Mouse (Mus musculus) left cerebral cortex, adult 2 months (tissue): ENCODE data around the gene Frmd5. TPM values are rescaled to one million over a fixed set of nuclear protein-coding genes. Genes with fewer than 3 reads are reported as not detected.

Experiments
- DNase-seq, 2 experiments: peaks; one replicate each; pipeline ENCODE4 v3.0.0; 2021 to 2022; ENCODE audit warnings: low spot score in 2 of 2, mixed read lengths in 1 of 2; ENCODE audit errors: extremely low spot score in 1 of 2
- H3K27ac ChIP-seq: fragments of 200-600 bp; 2 replicates; pipeline ENCODE4 v1.8.1; 2022
- H3K4me3 ChIP-seq: fragments of 200-600 bp; 2 replicates; pipeline ENCODE4 v1.8.1; 2022
- CTCF ChIP-seq: fragments of 200-600 bp; IDR thresholded peaks from 2 replicates; pipeline ENCODE4 v1.8.1; 2022; ENCODE audit warnings: antibody characterized with exemption, mild to moderate bottlenecking, moderate library complexity
- intact Hi-C: fragments of 180-260 bp; cut with DNase I; formaldehyde crosslinking; loops from one replicate; pipeline ENCODE4 v1.15.1; 2025
- total RNA-seq, 2 experiments: library from RNA; stranded (reverse); gene quantifications; 2 replicates each; pipeline ENCODE4 v1.2.3; 2021

Gene Frmd5
- total RNA-seq, 2 experiments from 2014 or later: 53.8 to 56.3 TPM

DNA sequence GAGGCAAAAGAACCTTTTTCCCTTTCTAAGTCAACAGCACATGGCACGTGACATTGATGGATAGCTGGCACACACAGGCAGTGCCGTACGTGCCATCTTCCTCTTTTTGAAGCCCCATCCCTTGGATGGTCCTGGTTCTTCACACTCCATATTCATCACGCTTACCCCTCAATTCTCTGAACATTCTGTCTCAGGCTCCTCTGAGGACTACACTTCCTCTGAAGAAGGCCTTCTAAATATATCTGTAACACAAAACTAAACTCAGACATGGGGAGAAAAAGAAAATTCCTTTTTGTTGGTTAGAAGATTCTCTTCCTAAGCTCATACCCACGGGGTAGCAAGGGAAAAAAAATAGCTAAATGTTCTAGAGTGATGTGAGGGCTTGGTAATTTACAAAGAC is 131.0 kb downstream of the Frmd5 start:
- intact Hi-C loops: loop anchor here (5.0 kb wide), 2 partner anchors 54 to 126 kb away; no protein-coding TSS in a partner anchor
- DNase-seq: no peak
- Histone ChIP-seq H3K27ac (peak overlapping the region; percentile 45), H3K4me3 (no peak overlapping the region)
- no peak for TF ChIP-seq CTCF

GRCm38 (mm10) chr2:121675136-121675535 is 131.8 kb downstream of the Frmd5 start:
- TF ChIP-seq CTCF: no peak
- Histone ChIP-seq H3K27ac (no peak overlapping the region), H3K4me3 (no peak overlapping the region)
- intact Hi-C loops: loop anchor here (5.0 kb wide), 2 partner anchors 53 to 127 kb away; no protein-coding TSS in a partner anchor
- DNase-seq: no peak

DNA sequence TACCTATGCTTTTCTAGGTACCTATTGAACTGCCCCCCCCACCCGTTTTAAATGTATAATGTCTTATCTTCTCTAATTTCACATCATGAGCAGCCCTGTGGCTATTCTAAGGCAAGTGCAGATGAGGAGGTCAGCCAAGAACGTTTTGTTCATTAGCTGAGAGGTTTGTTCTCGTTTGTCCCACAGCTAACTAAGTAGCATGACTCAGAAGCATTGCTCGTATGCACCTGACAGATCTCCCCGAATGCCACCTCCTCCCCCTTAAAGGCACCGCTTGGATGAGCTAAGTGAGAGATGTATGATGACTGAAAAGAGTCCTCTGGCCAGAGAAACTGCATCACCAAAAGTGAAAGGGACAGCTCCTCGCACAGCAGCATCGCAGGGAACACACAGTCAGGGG is 132.7 kb downstream of the Frmd5 start:
- Histone ChIP-seq H3K27ac (no peak overlapping the region), H3K4me3 (no peak overlapping the region)
- no peak for TF ChIP-seq CTCF
- intact Hi-C loops: no loop called here
- DNase-seq: no peak

- H3K4me3 ChIP-seq: no peak overlapping the region
- intact Hi-C loops: no loop called here
- DNase-seq: no peak
- no peak for TF ChIP-seq CTCF
- H3K27ac ChIP-seq: no peak overlapping the region
Observed at GRCm38 (mm10) chr2:121669846-121670245, 137.0 kb downstream of the Frmd5 start.

DNA sequence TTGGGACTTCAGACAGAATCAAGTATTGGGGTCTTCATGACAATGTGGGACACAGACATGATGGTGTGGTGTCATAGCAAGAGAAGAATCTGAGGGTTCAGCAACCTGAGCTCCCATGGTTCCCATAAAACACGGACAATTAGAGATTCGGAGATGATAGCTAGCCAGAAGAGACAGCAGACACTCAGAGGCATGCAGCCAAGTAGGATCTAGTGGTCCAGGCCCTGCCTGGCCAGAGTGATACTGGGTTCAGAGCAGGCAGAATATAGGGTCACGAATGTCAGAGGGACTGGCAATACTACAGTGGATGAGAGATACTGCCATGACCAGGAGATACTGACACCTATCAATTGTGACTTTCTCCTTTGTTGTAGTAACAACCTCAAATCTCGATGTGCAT is 138.6 kb downstream of the Frmd5 start:
- no peak overlapping the region for H3K27ac ChIP-seq
- no peak for TF ChIP-seq CTCF
- DNase-seq: no peak
- no peak overlapping the region for H3K4me3 ChIP-seq
- intact Hi-C loops: no loop called here

DNA sequence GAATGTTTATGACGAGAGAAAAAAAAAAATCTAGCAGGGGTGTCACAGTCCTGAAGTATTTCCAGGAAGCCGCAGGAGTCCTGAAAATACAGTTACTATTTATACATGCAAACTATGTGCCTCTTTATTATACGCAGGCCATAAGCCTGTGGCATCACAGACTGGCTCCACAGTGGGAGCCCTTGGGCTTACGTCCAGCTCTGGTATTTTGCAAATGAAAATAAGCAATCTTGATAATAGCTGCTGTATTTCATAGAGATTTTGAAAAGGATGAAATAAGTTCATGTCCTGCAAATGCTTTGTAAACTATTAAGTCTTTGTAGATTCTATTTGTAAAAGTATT is 145.8 kb downstream of the Frmd5 start:
- intact Hi-C loops: no loop called here
- no peak for DNase-seq
- Histone ChIP-seq H3K27ac (no peak overlapping the region), H3K4me3 (no peak overlapping the region)
- TF ChIP-seq CTCF: no peak

DNA sequence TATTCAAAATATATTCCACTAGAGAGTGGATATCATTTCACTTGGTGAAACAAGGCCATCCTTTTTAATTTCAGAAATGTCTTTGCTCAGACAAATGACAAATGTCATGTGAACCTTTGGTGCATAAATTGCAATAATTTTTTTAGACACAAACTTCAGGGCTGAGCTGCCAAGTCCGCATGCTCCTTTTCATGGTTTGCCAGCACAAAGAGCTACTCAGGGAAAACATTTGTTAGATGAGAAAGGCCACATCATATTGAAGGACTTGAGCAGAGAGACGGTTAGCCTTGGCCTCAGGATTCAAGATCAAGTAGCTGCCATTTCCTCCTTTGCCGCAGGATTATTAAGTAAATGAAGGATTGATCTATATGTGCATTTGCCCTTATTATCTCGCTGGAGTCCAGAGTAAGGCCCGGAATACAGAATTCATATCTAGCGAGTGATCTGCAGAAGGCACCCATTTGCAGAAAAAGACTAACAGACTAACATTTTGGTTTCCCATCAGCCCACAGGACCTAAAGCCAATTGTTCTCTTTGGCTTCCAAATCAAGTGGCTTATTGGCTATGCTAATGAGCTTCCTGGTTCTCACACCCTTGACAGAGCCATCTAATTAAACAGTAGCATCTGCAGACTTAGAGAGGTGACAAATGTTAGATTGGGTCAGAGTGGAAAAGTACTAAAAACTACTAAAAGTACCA is 146.3 kb downstream of the Frmd5 start:
- Histone ChIP-seq H3K27ac (peak overlapping the region; percentile 36), H3K4me3 (no peak overlapping the region)
- intact Hi-C loops: no loop called here
- no peak for TF ChIP-seq CTCF
- no peak for DNase-seq

DNA sequence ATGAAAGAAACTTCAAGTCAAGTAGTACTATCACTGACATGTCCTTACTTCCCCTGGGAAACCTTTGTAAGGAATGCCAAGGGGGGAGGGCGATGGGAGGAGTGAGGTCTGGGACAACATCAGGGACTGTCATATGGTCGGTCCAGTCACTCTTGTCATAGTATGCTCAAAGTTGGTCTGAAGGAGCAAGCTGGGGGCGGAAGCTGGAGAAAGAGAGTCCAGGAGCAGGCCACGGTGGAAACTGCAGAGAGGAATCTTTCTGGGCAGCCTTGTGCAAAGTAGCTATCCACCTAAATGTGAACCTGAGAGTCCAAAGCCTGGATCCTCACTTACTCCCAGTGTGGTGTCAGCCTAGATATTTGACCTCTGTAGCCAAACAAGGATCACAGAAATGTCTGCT is 147.5 kb downstream of the Frmd5 start:
- Histone ChIP-seq H3K27ac (no peak overlapping the region), H3K4me3 (no peak overlapping the region)
- DNase-seq: no peak
- no peak for TF ChIP-seq CTCF
- intact Hi-C loops: no loop called here

- TF ChIP-seq CTCF: no peak
- Histone ChIP-seq H3K4me3 (no peak overlapping the region), H3K27ac (no peak overlapping the region)
- DNase-seq: no peak
- intact Hi-C loops: no loop called here
Observed at GRCm38 (mm10) chr2:121658123-121658767, 148.6 kb downstream of the Frmd5 start.

DNA sequence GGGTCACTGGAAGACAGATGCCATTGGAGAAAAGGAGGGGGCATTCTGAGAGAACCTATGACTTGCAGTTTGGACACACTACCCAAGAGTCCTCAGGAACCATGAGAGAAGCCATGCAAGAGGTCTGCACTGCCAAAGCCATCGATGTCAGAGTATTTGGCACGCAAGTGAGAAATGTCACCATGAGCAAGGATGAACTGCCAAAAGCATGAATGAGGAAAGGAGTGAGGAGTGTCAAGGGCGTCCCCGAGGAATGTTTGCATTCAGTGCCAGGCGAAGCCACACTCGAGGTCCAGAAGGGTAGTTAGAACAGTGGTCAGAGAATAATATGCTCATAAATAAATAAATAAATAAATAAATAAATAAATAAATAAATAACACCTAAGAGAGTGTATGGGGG is 150.9 kb downstream of the Frmd5 start:
- intact Hi-C loops: no loop called here
- Histone ChIP-seq H3K4me3 (no peak overlapping the region), H3K27ac (no peak overlapping the region; the same call in 1 of the 2 replicates)
- DNase-seq: no peak
- TF ChIP-seq CTCF: no peak

- Histone ChIP-seq H3K27ac (peak overlapping the region; percentile 61), H3K4me3 (no peak overlapping the region)
- intact Hi-C loops: no loop called here
- DNase-seq: peak in 1 of 2 experiments; percentile 26
- TF ChIP-seq CTCF: no peak
Observed at GRCm38 (mm10) chr2:121655106-121655505, 151.8 kb downstream of the Frmd5 start.

- no peak for DNase-seq
- Histone ChIP-seq H3K4me3 (no peak overlapping the region), H3K27ac (no peak overlapping the region)
- TF ChIP-seq CTCF: no peak
- intact Hi-C loops: no loop called here
Observed at GRCm38 (mm10) chr2:121646528-121646927, 160.4 kb downstream of the Frmd5 start.

GRCm38 (mm10) chr2:121642934-121643333 is 164.0 kb downstream of the Frmd5 start:
- intact Hi-C loops: no loop called here
- DNase-seq: no peak
- no peak overlapping the region for H3K27ac ChIP-seq
- TF ChIP-seq CTCF: no peak
- H3K4me3 ChIP-seq: no peak overlapping the region
